Mouse (Mus musculus) heart, embryonic 10.5 days (tissue): Measurements from ENCODE around the gene Wdr72. TPM values are rescaled to one million over a fixed set of nuclear protein-coding genes. Genes with fewer than 3 reads are reported as not detected.
A peak's percentile ranks its signal among the peaks of the same experiment; 100 is the strongest.

ENCODE experiments used
- DNase-seq: peaks from one replicate; pipeline ENCODE4 v3.0.0-alpha.2; 2017; ENCODE audit warnings: low spot score
- H3K27ac ChIP-seq: fragments of 300-500 bp; sonication (generic); 2 replicates; pipeline ENCODE4 v1.5.1; 2016; ENCODE audit warnings: mild to moderate bottlenecking
- H3K27me3 ChIP-seq: fragments of 300-500 bp; sonication (generic); 2 replicates; pipeline ENCODE4 v1.6.1; 2016; ENCODE audit warnings: mild to moderate bottlenecking; ENCODE audit not compliant: poor library complexity, insufficient read depth, severe bottlenecking
- H3K36me3 ChIP-seq: fragments of 300-500 bp; sonication (generic); 2 replicates; pipeline ENCODE4 v1.6.1; 2016; ENCODE audit warnings: mild to moderate bottlenecking, moderate library complexity
- H3K4me1 ChIP-seq: fragments of 300-500 bp; sonication (generic); 2 replicates; pipeline ENCODE4 v1.6.1; 2016; ENCODE audit warnings: mild to moderate bottlenecking
- H3K4me3 ChIP-seq: fragments of 300-500 bp; sonication (generic); 2 replicates; pipeline ENCODE4 v1.5.1; 2016; ENCODE audit warnings: mild to moderate bottlenecking, moderate library complexity
- H3K9me3 ChIP-seq: fragments of 300-500 bp; sonication (generic); 2 replicates; pipeline ENCODE4 v1.6.1; 2016; ENCODE audit warnings: mild to moderate bottlenecking, moderate library complexity
- WGBS: fragments of 180-500 bp; shearing (Covaris S2); methylation state at CpG from one replicate; pipeline ENCODE4 v1.1.7; 2016; 5-methylcytosine and 5-hydroxymethylcytosine counted together
- polyA plus RNA-seq: library from polyadenylated mRNA; unstranded; fragments of >200 nt; fragmentation: Nextera tagmentation; extraction: Ambion mirVana; gene quantifications from 2 replicates; pipeline ENCODE4 v1.2.1, GENCODE M21; 2016

The Wdr72 gene
- polyA plus RNA-seq, 1 experiment from 2014 or later, result 0.50 TPM

DNA sequence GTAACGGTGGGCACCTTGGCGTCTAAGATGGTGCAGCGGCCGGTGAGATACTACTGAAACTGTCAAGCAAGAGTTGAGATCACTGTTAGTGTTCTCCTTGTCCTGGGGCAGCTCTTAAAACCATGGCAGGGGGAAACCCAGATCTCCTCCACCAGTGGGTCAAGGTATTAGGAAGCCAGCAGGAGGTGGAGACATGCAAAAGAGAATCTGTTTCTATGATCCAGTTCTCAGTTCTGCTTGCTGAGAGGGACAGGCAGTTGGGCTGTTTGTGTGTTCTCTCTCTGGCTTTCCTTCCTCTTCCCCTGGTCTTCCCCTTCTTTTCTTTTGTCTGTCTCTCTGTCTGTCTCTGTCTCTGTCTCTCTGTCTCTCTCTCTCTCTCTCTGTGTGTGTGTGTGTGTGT lies 35.0 kb downstream of the Wdr72 start:
- Histone ChIP-seq H3K27ac (no peak overlapping the region), H3K36me3 (no peaks in the 10 kb centered on the region), H3K27me3 (no peaks in the 10 kb centered on the region), H3K4me1 (no peaks in the 10 kb centered on the region), H3K4me3 (no peak overlapping the region), H3K9me3 (no peaks in the 10 kb centered on the region)
- 87% methylated on average over 4 of the region's 4 CpGs for WGBS
- no peak for DNase-seq

DNA sequence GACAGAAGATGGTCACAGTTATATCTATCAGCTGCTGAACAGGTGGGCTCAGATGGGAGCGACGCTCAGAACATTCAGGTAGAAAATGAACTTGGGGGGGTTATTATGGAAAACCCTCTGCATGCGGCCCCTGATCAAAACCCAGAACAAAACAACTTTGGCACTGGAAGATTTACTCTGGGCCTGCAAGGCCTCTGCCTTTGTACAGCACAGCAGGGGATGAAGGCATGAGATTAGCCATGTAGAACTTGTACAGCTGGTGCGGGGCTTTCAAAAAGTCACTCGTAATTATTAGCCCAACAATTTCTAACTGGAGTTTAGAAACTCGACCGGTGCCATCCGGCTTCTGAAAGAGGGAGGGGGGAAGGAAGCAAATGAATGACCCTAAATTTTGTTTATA lies 38.1 kb downstream of the Wdr72 start:
- Histone ChIP-seq H3K4me1 (no peaks in the 10 kb centered on the region), H3K9me3 (no peaks in the 10 kb centered on the region), H3K27ac (no peak overlapping the region), H3K27me3 (no peaks in the 10 kb centered on the region), H3K36me3 (no peaks in the 10 kb centered on the region), H3K4me3 (no peak overlapping the region)
- no peak for DNase-seq
- WGBS, result 87% methylated on average over 8 of the region's 8 CpGs

DNA sequence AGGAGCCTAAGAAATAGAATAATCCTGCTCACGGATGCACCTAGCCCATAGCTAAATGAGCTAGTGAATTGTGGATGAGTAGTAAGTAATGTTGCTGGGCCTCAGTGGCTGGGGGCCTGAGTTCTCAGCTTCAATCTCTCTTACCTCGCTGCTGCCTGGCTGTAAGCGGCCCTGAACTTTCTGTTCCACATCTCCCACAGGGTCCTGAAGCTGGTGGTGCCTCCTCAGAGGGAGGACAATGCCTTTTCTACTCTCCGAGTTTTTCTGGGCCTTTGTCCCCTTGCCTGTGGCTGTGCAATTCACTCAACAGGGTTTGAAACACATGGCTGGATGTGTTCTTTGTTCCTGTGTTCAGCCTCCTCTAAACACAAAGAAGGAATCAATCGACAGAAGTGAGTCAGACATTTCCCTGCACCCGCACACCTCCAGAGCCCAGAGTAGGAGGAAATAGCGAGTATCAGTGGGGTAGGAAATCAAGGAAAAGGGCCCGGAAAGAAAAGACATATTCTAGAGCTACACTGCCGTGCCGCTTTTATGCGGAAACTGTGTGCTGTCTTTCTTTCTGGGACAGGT lies 50.3 kb downstream of the Wdr72 start:
- Histone ChIP-seq H3K27ac (no peak overlapping the region), H3K36me3 (no peaks in the 10 kb centered on the region), H3K9me3 (no peaks in the 10 kb centered on the region), H3K4me3 (no peak overlapping the region), H3K27me3 (no peaks in the 10 kb centered on the region), H3K4me1 (peaks cover 5% of the 10 kb centered on the region; the same call in 1 of the 2 replicates)
- WGBS, result 76% methylated on average over 11 of the region's 11 CpGs
- DNase-seq, result no peak

DNA sequence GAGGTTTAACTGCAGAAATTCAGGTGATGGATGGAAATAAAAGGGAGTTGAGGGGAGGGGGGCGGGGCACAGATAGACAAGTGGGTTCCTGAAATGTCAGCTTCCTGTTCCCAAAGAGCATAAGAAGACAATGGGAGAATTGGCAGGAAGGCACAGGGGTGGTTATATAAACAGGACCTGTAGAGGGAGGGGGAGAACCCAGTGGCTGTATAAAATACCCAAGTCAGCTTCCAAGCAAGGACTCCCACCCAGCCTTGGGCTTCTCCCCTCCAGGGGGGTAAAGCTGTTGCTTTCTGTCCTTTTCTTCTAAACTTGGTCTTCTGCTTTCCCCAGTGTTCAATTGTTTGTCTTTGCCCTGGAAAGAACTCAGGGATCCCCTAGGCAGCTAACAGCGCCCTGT lies 55.5 kb downstream of the Wdr72 start:
- WGBS, result 86% methylated on average over 2 of the region's 2 CpGs
- H3K4me3 ChIP-seq, result no peak overlapping the region
- no peak for DNase-seq

DNA sequence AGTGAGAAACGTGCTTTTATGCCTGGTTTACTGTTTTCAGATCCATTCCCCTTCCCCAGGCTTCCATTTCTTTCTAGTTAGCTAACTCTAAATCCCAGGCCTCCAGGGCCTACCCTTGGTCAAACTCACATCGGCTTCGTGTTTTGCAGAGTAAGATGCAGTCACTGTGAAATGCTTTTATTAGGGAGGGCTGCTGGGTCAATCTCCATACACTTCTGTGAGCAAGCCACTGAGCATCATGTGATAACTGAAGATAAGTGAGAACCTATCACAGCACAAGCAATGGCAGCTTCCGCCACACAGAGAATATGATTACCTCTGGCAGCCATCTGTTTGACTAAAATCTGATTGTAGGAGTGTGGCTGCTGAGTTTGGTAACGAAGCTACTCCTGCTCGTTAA lies 59.7 kb downstream of the Wdr72 start:
- H3K4me1 ChIP-seq, result no peaks in the 10 kb centered on the region
- DNase-seq, result no peak
- H3K27me3 ChIP-seq, result no peaks in the 10 kb centered on the region
- no peaks in the 10 kb centered on the region for H3K36me3 ChIP-seq
- no peaks in the 10 kb centered on the region for H3K9me3 ChIP-seq
- no peak overlapping the region for H3K27ac ChIP-seq
- no peak overlapping the region for H3K4me3 ChIP-seq
- WGBS, result 70% methylated on average over 6 of the region's 6 CpGs

More for the DNA sequence above, 55.5 kb downstream of the Wdr72 start:
- Histone ChIP-seq H3K36me3 (no peaks in the 10 kb centered on the region), H3K27me3 (no peaks in the 10 kb centered on the region), H3K9me3 (no peaks in the 10 kb centered on the region), H3K27ac (no peak overlapping the region), H3K4me1 (peaks cover 5% of the 10 kb centered on the region; the same call in 1 of the 2 replicates)

DNA sequence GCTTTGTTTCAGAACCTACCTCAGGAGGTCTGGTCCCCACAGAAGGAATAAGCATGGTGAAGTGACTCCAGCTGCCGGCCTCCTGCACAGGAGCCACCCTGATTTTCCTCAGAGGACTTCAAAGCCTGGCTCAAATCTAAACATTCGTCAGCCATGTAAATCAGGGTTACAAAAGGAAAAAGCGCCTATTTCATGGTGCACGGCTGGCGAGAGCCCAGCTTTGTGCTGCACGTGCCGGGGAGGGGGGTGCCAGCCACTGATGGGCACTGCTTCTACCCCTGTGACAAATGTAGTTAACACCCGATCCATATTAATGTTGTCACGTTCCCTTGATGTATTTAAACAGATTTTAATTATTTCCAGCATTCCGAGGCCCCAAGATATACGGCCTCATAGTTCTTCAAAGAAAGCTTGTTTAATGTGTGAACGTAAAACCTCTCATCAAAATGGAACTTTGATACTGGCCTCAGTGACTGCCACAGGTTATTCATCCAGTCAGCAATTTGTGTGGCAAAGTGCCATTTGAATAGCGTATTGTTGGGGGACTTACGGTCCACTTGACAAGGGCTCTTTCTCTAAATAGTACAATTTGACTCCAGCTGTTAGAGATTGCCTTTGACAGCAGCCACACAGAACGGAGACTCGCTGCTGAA lies 76.7 kb downstream of the Wdr72 start:
- DNase-seq, result no peak
- WGBS, result 64% methylated on average over 16 of the region's 16 CpGs
- Histone ChIP-seq H3K9me3 (no peaks in the 10 kb centered on the region), H3K36me3 (no peaks in the 10 kb centered on the region), H3K4me3 (no peak overlapping the region), H3K27ac (no peak overlapping the region), H3K4me1 (no peaks in the 10 kb centered on the region), H3K27me3 (no peaks in the 10 kb centered on the region)

DNA sequence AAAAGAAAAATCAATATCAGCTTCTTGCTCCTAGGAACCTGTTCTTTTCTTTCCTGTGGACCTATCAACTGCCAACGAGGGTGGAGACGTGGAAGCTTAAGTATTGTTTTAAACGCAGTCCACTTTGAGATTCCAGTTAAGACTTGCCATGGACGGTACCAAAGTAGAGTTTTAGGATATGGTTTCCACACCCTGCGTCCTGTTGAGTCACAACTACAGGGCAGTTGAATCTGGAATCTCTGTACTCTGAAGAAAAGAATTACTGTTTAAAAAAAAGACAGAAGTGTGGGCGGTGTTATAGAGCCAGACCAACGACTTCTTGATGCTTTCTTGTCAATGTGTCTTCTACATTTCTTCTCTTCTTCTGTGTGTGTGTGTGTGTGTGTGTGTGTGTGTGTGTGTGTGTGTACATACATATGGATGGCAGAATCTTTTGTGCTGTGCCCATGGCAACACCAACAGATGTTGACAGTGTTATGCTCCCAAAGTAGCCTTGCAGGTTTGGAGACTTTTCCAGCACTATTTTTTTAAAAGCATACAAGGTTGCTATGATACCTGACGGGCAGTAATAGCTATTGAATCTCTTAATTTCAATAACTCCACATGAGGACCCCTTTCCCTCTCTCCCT lies 77.4 kb downstream of the Wdr72 start:
- Histone ChIP-seq H3K36me3 (no peaks in the 10 kb centered on the region), H3K9me3 (no peaks in the 10 kb centered on the region), H3K4me1 (no peaks in the 10 kb centered on the region), H3K4me3 (no peak overlapping the region), H3K27ac (no peak overlapping the region), H3K27me3 (no peaks in the 10 kb centered on the region)
- DNase-seq, result no peak
- 71% methylated on average over 8 of the region's 8 CpGs for WGBS

DNA sequence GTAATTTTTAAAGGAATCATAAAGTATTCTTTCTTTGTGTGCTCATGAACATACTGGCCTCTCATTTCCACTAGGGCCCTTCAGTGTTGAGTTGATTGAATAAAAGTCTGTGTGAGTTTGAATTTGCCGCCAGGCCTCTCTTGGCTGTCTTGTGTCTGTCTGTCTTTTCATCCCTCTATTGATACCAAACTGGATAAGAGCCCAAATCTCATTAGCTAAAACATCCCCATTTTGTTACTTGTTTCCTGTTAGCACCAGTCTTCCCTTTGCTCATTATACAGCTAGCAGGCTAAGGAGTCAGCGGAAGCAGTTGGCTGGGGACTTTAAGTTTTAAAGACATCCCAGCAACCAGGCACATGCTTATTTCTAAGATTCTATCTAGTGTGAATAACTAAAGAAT lies 84.7 kb downstream of the Wdr72 start:
- WGBS, result 80% methylated on average over 2 of the region's 2 CpGs

DNA sequence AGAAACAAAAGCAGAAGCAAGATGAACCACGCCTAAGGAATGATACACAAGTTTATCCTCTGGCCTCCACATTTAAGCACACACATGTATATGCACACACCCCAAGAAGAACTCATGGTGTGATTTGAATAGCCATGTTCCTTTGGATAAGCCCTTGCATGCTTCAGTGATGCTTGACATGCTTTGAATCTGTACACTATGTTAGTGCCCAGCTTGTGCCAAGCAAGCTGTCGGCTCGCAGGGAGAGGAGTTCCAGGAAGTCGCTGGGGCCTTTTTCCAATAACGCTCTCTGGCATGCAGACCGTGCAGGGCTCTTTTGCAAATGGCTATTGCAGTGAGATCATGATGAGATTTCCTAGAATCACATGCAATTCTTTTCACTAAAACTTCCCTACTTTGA lies 118.1 kb downstream of the Wdr72 start:
- no peaks in the 10 kb centered on the region for H3K27me3 ChIP-seq
- WGBS, result 82% methylated on average over 6 of the region's 6 CpGs
- no peaks in the 10 kb centered on the region for H3K4me1 ChIP-seq
- H3K9me3 ChIP-seq, result no peaks in the 10 kb centered on the region
- DNase-seq, result no peak
- no peaks in the 10 kb centered on the region for H3K36me3 ChIP-seq
- H3K27ac ChIP-seq, result no peak overlapping the region
- H3K4me3 ChIP-seq, result no peak overlapping the region

More for the DNA sequence above, 84.7 kb downstream of the Wdr72 start:
- H3K27me3 ChIP-seq, result no peaks in the 10 kb centered on the region
- H3K4me3 ChIP-seq, result no peak overlapping the region
- H3K9me3 ChIP-seq, result no peaks in the 10 kb centered on the region
- no peak for DNase-seq
- no peak overlapping the region for H3K27ac ChIP-seq
- no peaks in the 10 kb centered on the region for H3K36me3 ChIP-seq
- no peaks in the 10 kb centered on the region for H3K4me1 ChIP-seq

DNA sequence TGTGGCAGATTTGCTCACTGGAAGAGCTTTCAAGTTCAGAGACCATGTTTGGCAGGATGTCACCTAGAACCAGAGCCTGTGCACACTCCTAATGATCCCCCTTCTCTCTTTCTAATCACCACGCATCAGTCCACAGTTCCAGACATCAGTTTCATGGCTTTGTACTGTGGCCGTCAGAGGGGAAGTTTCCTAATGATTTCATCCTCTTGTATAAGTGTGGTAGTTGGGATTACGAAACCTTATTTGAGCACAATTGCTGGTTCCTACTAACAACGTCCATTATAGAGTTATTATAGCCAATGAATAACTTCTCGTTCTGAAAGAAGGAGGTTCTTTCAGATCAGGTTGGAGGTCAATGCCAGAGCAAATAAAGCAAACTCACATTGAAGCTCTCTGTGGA lies 131.1 kb downstream of the Wdr72 start:
- no peaks in the 10 kb centered on the region for H3K27me3 ChIP-seq
- no peak overlapping the region for H3K27ac ChIP-seq
- WGBS, result 68% methylated on average over 5 of the region's 5 CpGs
- H3K4me3 ChIP-seq, result no peak overlapping the region
- no peaks in the 10 kb centered on the region for H3K9me3 ChIP-seq
- no peaks in the 10 kb centered on the region for H3K36me3 ChIP-seq
- H3K4me1 ChIP-seq, result no peaks in the 10 kb centered on the region
- no peak for DNase-seq

DNA sequence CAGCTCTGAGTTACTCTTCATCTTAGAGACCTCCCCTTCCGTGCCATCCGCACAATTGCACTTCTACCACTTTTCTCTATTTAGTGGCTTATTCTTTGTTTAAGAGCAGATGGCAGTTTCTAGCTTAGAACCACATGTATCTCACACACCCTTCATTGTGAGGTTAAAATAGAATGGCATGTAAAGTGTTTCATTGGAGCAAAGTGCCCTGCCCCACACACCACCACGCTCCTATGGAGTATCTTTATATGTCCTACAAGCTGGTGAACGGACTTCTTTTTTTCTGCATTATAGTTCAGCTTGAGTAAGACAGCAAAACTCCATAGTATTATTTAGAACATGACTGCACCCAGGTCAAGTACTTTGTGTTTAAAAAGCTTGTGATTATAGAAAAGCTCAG lies 137.9 kb downstream of the Wdr72 start:
- no peak for DNase-seq
- H3K27ac ChIP-seq, result peak overlapping the region; percentile 42; the same call in 1 of the 2 replicates
- H3K9me3 ChIP-seq, result no peaks in the 10 kb centered on the region
- H3K36me3 ChIP-seq, result no peaks in the 10 kb centered on the region
- WGBS, result 74% methylated on average over 4 of the region's 4 CpGs
- no peaks in the 10 kb centered on the region for H3K27me3 ChIP-seq
- no peak overlapping the region for H3K4me3 ChIP-seq
- peaks cover 7% of the 10 kb centered on the region for H3K4me1 ChIP-seq

DNA sequence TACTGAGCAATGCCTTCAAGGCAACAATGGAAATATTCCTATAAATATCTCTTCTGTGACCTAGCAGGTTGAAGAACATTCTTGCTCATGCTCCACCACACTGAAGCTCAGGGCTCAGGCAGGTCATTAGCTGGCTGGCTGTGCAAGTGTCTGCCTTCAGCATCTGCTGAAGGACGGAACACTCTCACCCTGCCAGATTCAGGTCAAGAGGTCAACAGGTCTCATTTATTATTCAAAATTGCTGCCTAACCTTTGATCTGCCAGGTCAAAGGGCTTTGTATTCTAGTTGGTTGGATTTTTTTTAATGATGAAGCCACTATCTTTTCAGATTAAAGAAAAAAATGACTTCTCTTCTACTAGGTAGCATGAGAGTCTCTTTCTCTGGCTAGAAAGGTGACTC lies 139.3 kb downstream of the Wdr72 start:
- H3K4me1 ChIP-seq, result peaks cover 7% of the 10 kb centered on the region
- H3K27me3 ChIP-seq, result no peaks in the 10 kb centered on the region
- no peak overlapping the region for H3K27ac ChIP-seq
- no peaks in the 10 kb centered on the region for H3K9me3 ChIP-seq
- no peak for DNase-seq
- 61% methylated on average over 1 of the region's 1 CpGs for WGBS
- H3K36me3 ChIP-seq, result no peaks in the 10 kb centered on the region
- H3K4me3 ChIP-seq, result no peak overlapping the region

DNA sequence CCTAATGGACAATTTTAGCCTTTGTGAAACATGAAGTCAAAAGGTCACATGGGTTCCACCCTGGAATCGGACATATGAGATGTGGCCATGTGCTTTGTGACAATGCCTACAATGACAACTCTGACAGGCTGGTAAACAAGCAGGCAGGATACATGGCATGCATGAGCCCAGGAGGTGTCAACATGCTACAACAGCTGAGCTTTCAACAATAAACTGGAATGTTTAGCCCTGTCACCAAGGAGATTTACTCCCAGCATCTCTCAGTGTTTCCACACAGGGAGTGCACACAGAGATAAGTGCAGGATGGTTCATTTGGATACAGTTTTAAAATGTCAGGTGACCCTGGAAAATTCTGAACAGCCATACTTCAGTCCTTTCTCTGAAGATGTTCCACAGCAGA lies 140.4 kb downstream of the Wdr72 start:
- DNase-seq, result no peak

More for the DNA sequence above, 140.4 kb downstream of the Wdr72 start:
- WGBS, result 59% methylated on average over 1 of the region's 1 CpGs
- Histone ChIP-seq H3K9me3 (no peaks in the 10 kb centered on the region), H3K36me3 (no peaks in the 10 kb centered on the region), H3K27ac (no peak overlapping the region), H3K27me3 (no peaks in the 10 kb centered on the region), H3K4me1 (peaks cover 7% of the 10 kb centered on the region), H3K4me3 (no peak overlapping the region)
